Mouse (Mus musculus): ENCODE data around the gene Prrt4.

Prrt4 gene

GRCm38 (mm10) chr6:29147407-29148010, 31.9 kb downstream of the Prrt4 start:
- no peak for DNase-seq

DNA sequence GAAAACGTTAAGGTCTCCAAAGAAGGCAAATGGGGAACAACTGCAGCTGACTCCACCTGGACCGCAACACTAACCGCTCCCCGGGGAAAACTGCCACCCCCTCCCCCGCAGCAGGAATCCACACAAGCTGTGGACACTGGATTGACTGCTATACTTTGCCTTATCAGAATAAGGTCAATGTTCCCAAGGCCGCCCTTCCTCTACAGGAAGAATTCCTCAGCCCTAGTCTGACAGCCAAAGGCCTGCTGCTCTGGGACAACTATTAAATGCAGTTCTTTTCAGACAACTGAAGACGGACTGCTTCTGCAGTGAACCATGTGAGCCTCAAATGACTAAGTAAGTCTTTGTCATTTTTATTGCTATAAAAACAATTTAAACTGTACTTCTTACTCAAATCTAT, 32.7 kb downstream of the Prrt4 start:
- DNase-seq, result no peak

DNA sequence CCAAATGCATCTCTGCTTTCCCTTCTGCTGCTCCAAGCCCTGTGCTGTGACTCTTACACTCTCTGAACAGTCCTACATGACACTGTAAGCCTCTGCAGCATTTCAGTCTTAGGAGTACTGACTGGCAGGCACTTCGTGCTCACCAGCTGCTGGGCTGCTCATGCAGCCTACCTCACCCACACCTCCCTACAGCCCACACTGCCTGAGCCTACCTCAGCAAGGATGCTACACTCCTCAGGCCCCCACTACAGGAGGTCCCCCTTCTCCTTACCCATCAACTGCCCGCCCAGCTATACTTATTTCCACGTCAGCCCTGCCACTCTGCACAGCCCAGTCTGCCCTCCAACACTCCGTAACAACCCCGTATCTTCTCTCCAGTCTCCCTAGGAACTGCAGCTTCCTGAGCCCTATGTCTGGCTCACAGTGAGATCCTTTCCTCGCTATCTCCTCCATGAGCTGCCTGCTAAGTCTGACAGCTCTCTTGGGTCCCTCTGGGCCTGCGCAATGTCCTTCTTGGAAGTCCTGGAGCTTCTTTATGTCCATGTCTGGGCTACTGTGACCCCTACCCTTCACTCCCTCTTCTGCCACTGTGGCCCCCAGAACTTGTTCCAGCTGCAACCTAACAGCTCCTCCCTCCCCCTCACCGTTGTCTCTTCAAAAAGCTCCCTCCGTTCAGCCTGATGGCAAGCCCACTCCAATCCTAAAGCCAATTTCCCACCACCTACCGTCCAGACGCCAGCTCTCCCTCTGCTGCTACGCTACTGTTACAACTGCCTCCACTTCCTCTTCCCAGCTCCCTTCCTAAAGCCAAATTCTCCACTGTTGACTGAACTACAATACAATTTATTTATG, 33.7 kb downstream of the Prrt4 start:
- DNase-seq, result no peak

- DNase-seq, result no peak
These were observed 34.4 kb downstream of the Prrt4 start for GRCm38 (mm10) chr6:29144971-29145370.

GRCm38 (mm10) chr6:29143608-29144007, 35.8 kb downstream of the Prrt4 start:
- peak; percentile 40 for DNase-seq

- DNase-seq, result peak; percentile 5
These were observed 41.9 kb downstream of the Prrt4 start for GRCm38 (mm10) chr6:29137441-29137840.

GRCm38 (mm10) chr6:29133100-29133499, 46.3 kb downstream of the Prrt4 start:
- DNase-seq, result no peak

- no peak for DNase-seq
These were observed 52.4 kb downstream of the Prrt4 start for GRCm38 (mm10) chr6:29126878-29127426.

- no peak for DNase-seq
These were observed 59.4 kb downstream of the Prrt4 start for GRCm38 (mm10) chr6:29119990-29120389.
